ENCODE assay signal across 8 mouse cellular contexts in the genomic region with DNA sequence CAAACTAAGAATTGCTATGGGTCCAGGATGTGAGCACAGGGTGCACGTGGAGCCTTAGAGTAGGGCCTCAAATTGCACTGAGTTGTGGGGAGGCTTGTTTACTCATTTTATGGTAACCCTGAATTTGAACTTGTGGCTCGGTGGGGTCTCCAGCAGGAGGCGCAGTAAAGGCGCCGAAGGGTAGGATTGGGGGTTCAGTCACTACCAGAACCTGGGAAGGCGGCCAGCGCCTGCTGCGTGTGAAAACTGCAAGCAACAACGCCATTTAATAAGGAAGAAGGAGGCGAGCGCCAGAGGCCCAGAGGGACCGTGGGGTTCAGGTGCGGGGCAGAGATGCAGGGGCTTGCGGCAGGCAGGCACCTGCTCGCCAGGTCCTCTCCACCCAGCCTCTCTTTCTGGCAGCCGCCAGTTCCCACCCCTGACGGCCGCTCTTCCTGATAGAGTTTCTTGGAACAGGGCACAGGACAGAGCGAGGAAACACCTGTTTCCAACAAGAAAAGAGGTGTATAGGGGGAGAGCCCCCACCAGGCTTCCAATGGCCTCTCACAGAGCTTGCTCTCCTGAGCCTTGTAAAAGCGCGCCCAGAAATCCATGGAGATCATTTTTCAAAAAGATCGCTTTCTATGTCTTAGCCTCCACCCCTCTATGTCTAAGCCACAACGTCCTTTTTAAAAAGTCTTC. TPM values are rescaled to one million over a fixed set of nuclear protein-coding genes. Genes with fewer than 3 reads are reported as not detected.
DNase-seq lines count a peak whose midpoint lies in the region; ATAC-seq and TF ChIP-seq lines count a peak whose summit lies in the region.

No protein-coding gene starts in this region.

- H3K9me3 ChIP-seq in lung, embryonic 14.5 days (ENCODE audit: low read depth, low read length) = no peaks in the 10 kb centered on the region
- no peaks in the 10 kb centered on the region for H3K9me3 ChIP-seq in neural tube, embryonic 14.5 days (ENCODE audit: control insufficient read depth, low read length)

- H3K27me3 ChIP-seq in lung, embryonic 14.5 days (ENCODE audit: insufficient read depth, low read length) = peaks cover 47% of the 10 kb centered on the region
- H3K27me3 ChIP-seq in neural tube, embryonic 14.5 days (ENCODE audit: control insufficient read depth, insufficient read depth, low read length) = peaks cover 17% of the 10 kb centered on the region

- H3K4me1 ChIP-seq in lung, embryonic 14.5 days (ENCODE audit: insufficient read depth) = no peaks in the 10 kb centered on the region
- no peaks in the 10 kb centered on the region for H3K4me1 ChIP-seq in neural tube, embryonic 14.5 days (ENCODE audit: control insufficient read depth, insufficient read depth, low read length)

- H3K4me2 ChIP-seq in lung, embryonic 14.5 days = peak overlapping the region; percentile 57
- peak overlapping the region; percentile 52 for H3K4me2 ChIP-seq in neural tube, embryonic 14.5 days (ENCODE audit: low read depth, low read length)

- DNase-seq in lung, embryonic 14.5 days = peak; percentile 2
- no peak for DNase-seq in lung, postnatal 10 days
- peak; percentile 12 for DNase-seq in cerebellum, adult 8-10 months
- DNase-seq in gastrocnemius, postnatal 4 days (ENCODE audit: low spot score in 2 of 2) = peak; percentile 20 to 39
- DNase-seq in kidney, postnatal 4 days = peak; percentile 6 to 33
- DNase-seq in right cerebral cortex, postnatal 36 days (ENCODE audit: low spot score in 2 of 2) = no peak

- no peak overlapping the region for H3K27ac ChIP-seq in lung, embryonic 14.5 days (ENCODE audit: low read depth)
- H3K27ac ChIP-seq in neural tube, embryonic 14.5 days (ENCODE audit: low read depth, low read length) = no peak overlapping the region

- ATAC-seq in lung, embryonic 14.5 days (ENCODE audit: insufficient read depth) = peak; percentile 9; the same call in 1 of the 2 replicates
- ATAC-seq in neural tube, embryonic 14.5 days (ENCODE audit: low read depth) = peak; percentile 15; the same call in 1 of the 2 replicates
- no peak for ATAC-seq in monocyte, adult 5-6 weeks (replicated peaks; ENCODE audit: insufficient number of reproducible peaks, low FRiP score, low TSS enrichment, poor library complexity, severe bottlenecking)

- no peaks in the 10 kb centered on the region for H3K36me3 ChIP-seq in lung, embryonic 14.5 days (ENCODE audit: insufficient read depth)
- no peaks in the 10 kb centered on the region for H3K36me3 ChIP-seq in neural tube, embryonic 14.5 days (ENCODE audit: control insufficient read depth, insufficient read depth, low read length)

- TF ChIP-seq CTCF in lung, embryonic 14.5 days (IDR thresholded peaks at IDR 0.05; ENCODE audit: low read depth) = peak; percentile 30

- no peak overlapping the region for H3K9ac ChIP-seq in lung, embryonic 14.5 days
- H3K9ac ChIP-seq in neural tube, embryonic 14.5 days (replicated peaks; ENCODE audit: low read depth, low read length) = no peak overlapping the region

- peak overlapping the region; percentile 35 for H3K4me3 ChIP-seq in lung, embryonic 14.5 days (ENCODE audit: low read depth, low read length)
- peak overlapping the region; percentile 31 for H3K4me3 ChIP-seq in neural tube, embryonic 14.5 days (ENCODE audit: low read depth, low read length)

- WGBS in lung, embryonic 14.5 days = 11% methylated on average over 20 of the region's 23 CpGs
- 15% methylated on average over 23 of the region's 23 CpGs for WGBS in neural tube, embryonic 14.5 days

RNA-seq across cellular contexts. Expression of a gene that starts 1.1 kb away (rescaled TPM):
- 0.11 TPM in 1 of 2 replicates, not detected in the other for polyA plus RNA-seq in lung, embryonic 14.5 days (2014; fragmentation: Nextera tagmentation; extraction: Ambion mirVana)
- 1 to 10 TPM; 4.1 to 4.6 TPM for total RNA-seq in gastrocnemius, postnatal 4 days (2021)
- polyA plus RNA-seq in neural tube, embryonic 14.5 days (2014; fragmentation: Nextera tagmentation; extraction: Ambion mirVana) = not detected in 2 replicates
- not detected in 3 replicates for total RNA-seq in monocyte, adult 5-6 weeks (2017)

Comparison
In these comparisons a context has a peak if more than half of its experiments do, and no peak if none do; other contexts are left out.
1. DNase-seq: peak in lung, embryonic 14.5 days (single experiment), cerebellum, adult 8-10 months (single experiment), gastrocnemius, postnatal 4 days (2 of 2) and kidney, postnatal 4 days (2 of 2); none in lung, postnatal 10 days (single experiment) and right cerebral cortex, postnatal 36 days (0 of 2).